Mouse (Mus musculus) adrenal gland, postnatal 36 days (tissue): ENCODE data around the gene Dlgap4. TPM values are rescaled to one million over a fixed set of nuclear protein-coding genes. Genes with fewer than 3 reads are reported as not detected.

ENCODE experiments used
- DNase-seq, 2 experiments: peaks; one replicate each; pipeline ENCODE4 v3.0.0; 2021; ENCODE audit warnings: mixed read lengths in 1 of 2
- total RNA-seq, 2 experiments: library from RNA; stranded (reverse); gene quantifications; 2 replicates each; pipeline ENCODE4 v1.2.3; 2021

Dlgap4 gene
- total RNA-seq, 2 experiments from 2014 or later: 45.4 to 47.3 TPM

GRCm38 (mm10) chr2:156717320-156718281 lies 104.1 kb downstream of the Dlgap4 start:
- DNase-seq: peak in 1 of 2 experiments; percentile 45

DNA sequence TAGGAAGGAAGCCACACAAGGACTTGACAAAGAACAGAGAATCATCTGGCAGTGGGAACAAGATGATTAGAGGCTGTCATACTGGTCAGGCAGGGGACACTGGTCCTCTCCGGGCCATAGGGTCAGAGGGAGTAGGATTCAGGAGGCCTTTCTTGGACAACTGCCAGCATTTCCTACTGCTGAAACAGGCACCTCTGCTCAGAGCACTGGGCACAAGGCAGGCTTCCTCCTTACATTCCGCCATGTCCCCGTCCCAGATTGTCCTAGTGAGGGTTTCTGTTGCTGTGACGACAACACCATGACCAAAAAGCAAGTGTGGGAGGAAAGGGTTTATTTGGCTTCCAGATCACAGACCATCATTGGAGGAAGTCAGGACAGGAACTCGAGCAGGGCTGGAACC lies 105.3 kb downstream of the Dlgap4 start:
- DNase-seq: no peak

- no peak for DNase-seq
Measured at GRCm38 (mm10) chr2:156719549-156720312, 106.2 kb downstream of the Dlgap4 start.

DNA sequence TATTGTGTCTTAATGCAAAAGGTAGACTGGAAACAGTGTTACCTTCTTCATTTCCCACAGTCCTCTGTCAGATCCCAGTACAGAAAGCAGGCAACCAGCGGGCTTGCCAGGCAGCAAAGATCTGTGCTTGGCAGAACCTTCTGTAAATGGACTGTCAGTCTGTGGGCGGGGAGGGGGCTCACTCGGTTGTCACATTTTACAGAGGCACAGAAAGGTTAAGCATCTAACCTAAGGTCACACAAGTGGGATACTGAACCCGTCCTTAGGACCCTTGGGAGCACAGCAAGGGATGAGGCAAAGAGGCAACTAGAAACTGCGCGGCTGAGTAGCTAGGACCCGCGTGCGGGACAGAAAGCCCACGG lies 106.8 kb downstream of the Dlgap4 start:
- DNase-seq: peak; percentile 45 to 57

- DNase-seq: peak; percentile 97 to 98
Measured at GRCm38 (mm10) chr2:156720675-156721553, 107.4 kb downstream of the Dlgap4 start.

DNA sequence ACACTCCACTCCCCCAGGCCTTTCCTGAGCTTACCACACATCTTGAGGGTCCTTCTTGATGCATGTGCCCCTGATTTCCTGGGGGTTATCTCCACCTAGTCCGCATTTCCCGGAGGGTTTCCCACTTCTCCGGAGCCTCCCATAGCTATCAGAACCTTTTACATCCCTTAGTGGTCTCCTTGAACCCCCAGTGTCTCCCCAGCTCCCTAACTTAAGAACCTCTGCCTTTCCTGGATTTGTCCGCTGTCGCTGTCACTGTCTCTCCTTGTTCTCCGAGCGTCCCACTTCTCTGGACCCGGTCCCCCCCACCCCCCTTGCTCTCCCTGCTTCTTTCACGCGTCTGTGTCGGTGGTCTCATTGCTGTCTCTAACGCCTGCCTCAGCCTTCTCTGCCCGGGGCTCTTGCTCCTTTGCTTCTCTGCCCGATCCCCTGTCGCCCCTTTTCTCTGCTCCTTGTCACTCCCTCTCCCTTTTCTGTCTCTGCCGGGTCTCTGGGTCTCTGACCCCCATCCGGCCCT lies 108.1 kb downstream of the Dlgap4 start:
- DNase-seq: no peak

DNA sequence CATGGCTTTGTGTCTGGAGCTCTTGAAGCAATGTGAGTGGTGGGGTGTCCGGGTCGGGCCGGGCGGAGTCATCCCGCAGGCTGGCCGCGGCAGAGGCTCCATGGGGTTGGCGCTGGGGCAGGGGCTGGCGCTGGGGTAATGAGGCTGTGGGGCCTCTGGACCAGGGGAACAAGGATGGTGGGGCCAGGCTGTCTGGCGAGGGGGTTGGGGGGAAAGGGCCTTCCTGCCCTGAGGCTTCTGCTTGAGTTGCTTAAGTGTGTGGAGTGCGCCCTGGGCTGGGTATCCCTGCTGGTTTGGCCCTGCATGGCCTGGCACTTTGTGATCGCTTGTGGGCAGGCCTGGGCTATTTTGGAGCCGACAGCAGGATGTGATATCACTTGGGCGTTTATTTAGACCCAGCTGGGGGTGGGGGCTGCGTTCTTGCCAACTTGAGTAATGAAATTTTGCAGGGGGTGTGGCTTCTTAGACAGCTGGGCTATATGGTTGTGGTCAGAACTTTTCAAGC lies 108.6 kb downstream of the Dlgap4 start:
- peak; percentile 66 to 74 for DNase-seq

- no peak for DNase-seq
Measured at GRCm38 (mm10) chr2:156722752-156723151, 109.2 kb downstream of the Dlgap4 start.

DNA sequence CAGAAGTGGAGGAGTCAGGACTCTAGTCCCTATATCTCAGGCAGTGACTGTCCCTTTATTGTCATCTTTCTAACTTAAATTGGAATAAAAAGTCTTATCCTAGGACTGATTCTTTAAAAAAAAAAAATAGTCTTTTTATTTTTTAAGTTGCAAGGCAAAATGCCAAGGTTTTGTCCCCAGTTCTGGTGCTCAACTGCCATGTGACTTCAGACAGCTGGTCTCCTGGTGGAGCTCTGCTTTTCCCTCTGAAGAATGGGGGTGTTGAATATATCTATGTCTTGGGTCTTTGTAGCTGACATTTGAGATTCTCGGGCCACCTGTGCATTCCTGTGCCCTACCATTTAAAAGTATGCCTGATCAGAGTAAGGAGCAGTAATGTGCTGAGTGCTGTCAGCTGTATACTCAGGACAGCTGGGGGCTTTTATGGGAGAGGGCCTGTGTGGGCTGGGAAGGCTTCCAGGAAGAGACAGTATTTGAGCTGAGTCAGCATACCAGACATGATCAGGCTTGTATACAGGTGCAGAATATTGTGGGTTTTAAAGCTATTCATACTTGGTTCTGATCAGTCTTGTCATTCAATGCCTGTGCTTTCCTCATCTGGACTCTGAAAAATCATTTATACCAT lies 110.5 kb downstream of the Dlgap4 start:
- no peak for DNase-seq

DNA sequence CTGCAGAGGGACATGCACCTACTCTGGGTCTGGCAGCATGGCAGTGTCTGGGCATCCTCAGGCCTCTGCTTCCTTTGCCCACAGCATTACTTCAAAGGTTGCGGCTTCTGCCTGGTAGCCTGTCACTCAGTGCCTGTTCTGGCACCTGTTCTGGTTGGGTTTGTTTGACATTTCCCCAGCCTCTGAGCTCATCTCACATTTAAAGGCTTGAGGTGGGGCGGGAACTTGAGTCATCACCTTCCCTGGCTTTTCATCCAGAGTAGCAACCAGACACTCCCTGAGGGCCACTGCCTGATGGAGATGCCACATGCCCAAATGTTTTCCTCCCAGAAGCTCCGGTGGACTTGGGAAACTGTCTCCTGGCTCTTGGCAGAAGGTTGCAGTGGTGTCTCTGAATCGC lies 111.4 kb downstream of the Dlgap4 start:
- no peak for DNase-seq

DNA sequence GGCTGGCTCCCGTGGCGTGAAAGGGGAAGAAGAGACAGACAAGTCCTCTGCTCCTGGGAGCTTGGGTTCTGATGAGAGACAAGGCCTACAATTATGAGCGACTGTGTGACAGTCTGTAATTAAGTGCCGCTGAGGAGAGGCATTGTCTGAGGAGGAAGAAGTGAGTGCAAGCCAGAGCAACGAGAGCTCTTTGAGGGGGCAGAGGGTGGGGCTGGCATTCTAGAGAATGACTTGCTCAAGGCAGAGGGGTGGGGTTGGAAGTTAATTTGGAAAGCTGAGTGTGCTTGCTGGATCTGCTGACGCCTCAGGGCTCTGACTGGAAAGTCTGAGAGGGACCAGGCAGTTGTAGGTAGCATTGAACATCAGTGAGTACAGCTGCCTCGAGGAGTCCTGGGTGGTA lies 112.8 kb downstream of the Dlgap4 start:
- no peak for DNase-seq

- no peak for DNase-seq
Measured at GRCm38 (mm10) chr2:156726878-156727277, 113.4 kb downstream of the Dlgap4 start.

GRCm38 (mm10) chr2:156729537-156730469 lies 116.3 kb downstream of the Dlgap4 start:
- DNase-seq: no peak

- DNase-seq: no peak
Measured at GRCm38 (mm10) chr2:156730501-156730921, 117.0 kb downstream of the Dlgap4 start.

DNA sequence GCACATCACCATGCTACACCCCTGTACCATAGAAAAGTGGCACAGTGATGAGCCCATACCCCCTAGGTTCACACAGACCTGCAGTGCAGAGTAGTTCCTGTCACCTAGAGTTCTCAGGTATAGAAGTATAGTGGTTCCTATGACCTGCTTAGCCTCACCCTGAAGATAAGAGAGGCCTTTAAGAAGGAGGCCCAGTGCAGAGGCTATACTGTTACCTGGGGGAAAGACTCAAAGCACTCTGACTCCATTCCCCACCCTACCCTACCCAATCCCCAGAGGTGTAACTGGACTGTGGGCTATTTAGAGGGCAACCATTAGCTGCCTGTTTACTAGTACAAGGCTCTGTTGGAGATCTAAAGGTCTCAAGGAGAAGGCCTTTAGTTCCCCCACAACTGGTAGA lies 118.1 kb downstream of the Dlgap4 start:
- DNase-seq: no peak

DNA sequence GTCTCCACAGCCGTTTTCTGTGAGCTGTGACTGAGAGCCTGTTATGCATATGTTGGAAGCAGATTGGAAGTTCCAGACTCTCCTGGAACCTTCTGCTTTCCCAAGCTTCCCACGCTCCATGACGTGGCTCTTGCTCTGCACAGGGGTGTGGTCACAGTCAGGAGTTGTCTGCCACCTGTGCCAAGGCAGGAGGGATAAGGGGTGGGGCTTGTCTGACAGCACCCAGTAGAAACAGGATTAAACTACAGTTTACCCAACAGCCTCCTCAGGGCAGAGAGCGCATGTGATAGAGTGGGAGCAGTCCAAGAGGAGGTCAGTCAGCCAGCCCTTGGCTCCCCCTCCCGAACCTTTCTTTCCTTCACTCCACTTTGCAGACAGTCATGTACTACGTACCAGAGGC lies 118.6 kb downstream of the Dlgap4 start:
- peak; percentile 65 to 73 for DNase-seq

GRCm38 (mm10) chr2:156735761-156736335 lies 122.3 kb downstream of the Dlgap4 start:
- DNase-seq: no peak

- DNase-seq: no peak
Measured at GRCm38 (mm10) chr2:156736846-156737245, 123.3 kb downstream of the Dlgap4 start.

DNA sequence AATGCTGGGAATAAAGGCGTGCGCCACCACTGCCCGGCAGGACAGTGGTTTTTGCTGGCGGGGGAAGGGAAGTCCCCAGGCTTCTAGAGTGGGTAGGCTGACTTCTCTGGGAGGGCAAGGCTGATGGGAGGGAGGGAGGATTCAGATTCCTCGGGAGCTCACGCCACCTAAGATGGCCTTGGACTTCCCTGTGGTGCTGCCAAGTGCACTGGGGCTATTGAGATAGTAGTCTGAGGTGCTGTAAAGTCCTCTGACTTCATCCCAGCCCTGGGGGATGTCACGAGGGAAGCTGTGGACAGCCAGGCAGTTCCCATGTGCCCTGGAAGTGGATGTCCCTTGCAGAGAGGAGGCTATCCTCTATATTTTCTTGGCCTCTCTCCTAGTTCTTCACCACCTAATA lies 124.5 kb downstream of the Dlgap4 start:
- DNase-seq: peak; percentile 78 to 82

GRCm38 (mm10) chr2:156741265-156741664 lies 127.8 kb downstream of the Dlgap4 start:
- no peak for DNase-seq
